Mouse (Mus musculus) myocyte (in vitro differentiated cells): Measurements from ENCODE around the gene Uqcc3. TPM values are rescaled to one million over a fixed set of nuclear protein-coding genes. Genes with fewer than 3 reads are reported as not detected.

ENCODE experiments used
- H3K27me3 ChIP-seq: one replicate; pipeline ENCODE4 v1.6.1; 2011; ENCODE audit not compliant: control insufficient read depth, insufficient read depth, insufficient read length
- H3K36me3 ChIP-seq: one replicate; pipeline ENCODE4 v1.6.1; 2011; ENCODE audit not compliant: control insufficient read depth, insufficient read depth
- H3K4me2 ChIP-seq: one replicate; pipeline ENCODE4 v1.6.1; 2011; ENCODE audit warnings: low read depth, control low read depth
- H3K4me3 ChIP-seq: one replicate; pipeline ENCODE4 v1.5.1; 2011; ENCODE audit warnings: mild to moderate bottlenecking, control low read depth, moderate library complexity
- H3K79me2 ChIP-seq: one replicate; pipeline ENCODE4 v1.6.1; 2011; ENCODE audit not compliant: control insufficient read depth, insufficient read depth
- H3ac ChIP-seq: one replicate; pipeline ENCODE4 v1.6.1; 2011; ENCODE audit not compliant: control insufficient read depth, insufficient read length
- CEBPB ChIP-seq: IDR thresholded peaks from 2 replicates; pipeline ENCODE4 v1.6.1; 2011; ENCODE audit warnings: mild to moderate bottlenecking, moderate library complexity; ENCODE audit not compliant: poor library complexity, insufficient read depth, severe bottlenecking
- E2F4 ChIP-seq: IDR thresholded peaks from one replicate; pipeline ENCODE4 v1.6.1; 2011; ENCODE audit warnings: mild to moderate bottlenecking, control low read depth, moderate library complexity; ENCODE audit not compliant: insufficient read depth
- MAX ChIP-seq: IDR thresholded peaks from one replicate; pipeline ENCODE4 v1.6.1; 2011; ENCODE audit warnings: low read depth, mild to moderate bottlenecking, control low read depth
- MYOD1 ChIP-seq, 3 experiments: IDR thresholded peaks; one replicate each; pipeline ENCODE4 v1.6.1; 2011; ENCODE audit warnings: control low read depth in 2 of 3, low read depth in 2 of 3, mild to moderate bottlenecking in 2 of 3, moderate library complexity in 1 of 3; ENCODE audit not compliant: insufficient read length in 2 of 3, control insufficient read depth in 1 of 3
- MYOG ChIP-seq, 3 experiments: IDR thresholded peaks; one replicate each; pipeline ENCODE4 v1.6.1; 2011; ENCODE audit warnings: control low read depth in 2 of 3, low read depth in 2 of 3, mild to moderate bottlenecking in 2 of 3; ENCODE audit not compliant: insufficient read length in 2 of 3, control insufficient read depth in 1 of 3, insufficient read depth in 1 of 3
- POLR2A ChIP-seq: IDR thresholded peaks from one replicate; pipeline ENCODE4 v1.6.1; 2011; ENCODE audit warnings: low read depth, mild to moderate bottlenecking, control low read depth, moderate library complexity; ENCODE audit not compliant: insufficient read length
- POLR2AphosphoS2 ChIP-seq: IDR thresholded peaks from one replicate; pipeline ENCODE4 v1.6.1; 2011; ENCODE audit warnings: low read depth, control low read depth; ENCODE audit not compliant: insufficient read length
- REST ChIP-seq: IDR thresholded peaks from one replicate; pipeline ENCODE4 v1.6.1; 2011; ENCODE audit warnings: mild to moderate bottlenecking, control low read depth, moderate library complexity; ENCODE audit not compliant: insufficient read depth, insufficient read length
- SRF ChIP-seq: IDR thresholded peaks from one replicate; pipeline ENCODE4 v1.6.1; 2011; ENCODE audit warnings: low read depth; ENCODE audit not compliant: control insufficient read depth, insufficient read length
- TCF12 ChIP-seq: IDR thresholded peaks from one replicate; pipeline ENCODE4 v1.6.1; 2011; ENCODE audit warnings: mild to moderate bottlenecking, control low read depth; ENCODE audit not compliant: poor library complexity, insufficient read depth, severe bottlenecking
- TCF3 ChIP-seq: IDR thresholded peaks from one replicate; pipeline ENCODE4 v1.6.1; 2011; ENCODE audit warnings: low read depth, control low read depth; ENCODE audit not compliant: insufficient read length
- USF1 ChIP-seq: IDR thresholded peaks from one replicate; pipeline ENCODE4 v1.6.1; 2011; ENCODE audit warnings: low read depth, mild to moderate bottlenecking, control low read depth, moderate library complexity
- polyA plus RNA-seq: library from polyadenylated mRNA; unstranded; fragments of >200 nt; fragmentation: generic; extraction: Trizol; gene quantifications from one replicate; pipeline ENCODE4 v1.2.1, GENCODE M21; 2012; ENCODE audit warnings: missing spikeins

Uqcc3 gene
- polyA plus RNA-seq, 1 experiment: 37.0 TPM

DNA sequence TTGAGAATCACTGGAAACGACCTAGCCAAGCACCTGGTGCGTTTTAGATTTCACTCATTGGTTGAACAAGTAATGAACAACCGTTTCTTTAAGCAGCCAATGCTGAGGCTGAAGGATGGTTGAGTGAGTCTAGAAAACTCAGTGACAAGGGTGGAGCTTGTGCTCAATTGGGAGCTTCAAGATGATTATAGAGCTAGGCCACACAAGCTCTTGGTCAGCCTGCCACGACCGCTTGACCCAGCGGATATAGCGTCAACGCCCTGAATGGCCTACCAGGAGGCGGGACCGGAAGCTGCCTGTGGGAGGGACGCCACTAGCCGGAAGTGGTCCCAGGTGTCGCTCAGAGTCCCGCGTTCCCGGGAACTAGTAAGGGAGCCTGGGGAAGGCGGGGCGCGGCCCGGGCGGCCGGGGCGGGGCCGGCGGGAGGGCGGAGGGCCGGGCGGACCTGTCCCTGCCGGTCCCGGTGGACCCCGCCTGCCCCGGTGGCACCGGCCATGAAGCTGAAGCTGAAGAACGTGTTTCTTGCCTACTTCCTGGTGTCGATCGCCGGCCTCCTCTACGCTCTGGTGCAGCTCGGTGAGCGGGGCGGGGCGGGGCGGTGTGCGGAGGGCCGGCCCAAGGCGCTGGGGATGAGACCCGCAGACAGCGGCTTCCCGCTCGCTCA lies 39.5 kb upstream of the Uqcc3 start, which contains the start of gene B3gat3:
Gene B3gat3 (plus strand): TSS at position 302 of the 664 bp plus-strand sequence.
- no peak for TF ChIP-seq MAX
- peak in 1 of 3 experiments; percentile 28 for TF ChIP-seq MYOG (IDR thresholded peaks at IDR 0.05; ENCODE audit: control insufficient read depth in 1 of 3, insufficient read depth in 1 of 3, insufficient read length in 2 of 3, low read depth in 2 of 3)
- peak; percentile 89 for TF ChIP-seq POLR2A
- no peak for TF ChIP-seq TCF12
- TF ChIP-seq POLR2AphosphoS2: peak; percentile 86
- H3K79me2 ChIP-seq: peaks cover 35% of the 10 kb centered on the region
- H3K36me3 ChIP-seq: peaks cover 20% of the 10 kb centered on the region
- H3K4me3 ChIP-seq: peak within 1 kb of the TSS; percentile 81
- no peaks in the 10 kb centered on the region for H3K27me3 ChIP-seq
- H3K4me2 ChIP-seq: peak within 1 kb of the TSS; percentile 97
- H3ac ChIP-seq: peak within 1 kb of the TSS; percentile 62

DNA sequence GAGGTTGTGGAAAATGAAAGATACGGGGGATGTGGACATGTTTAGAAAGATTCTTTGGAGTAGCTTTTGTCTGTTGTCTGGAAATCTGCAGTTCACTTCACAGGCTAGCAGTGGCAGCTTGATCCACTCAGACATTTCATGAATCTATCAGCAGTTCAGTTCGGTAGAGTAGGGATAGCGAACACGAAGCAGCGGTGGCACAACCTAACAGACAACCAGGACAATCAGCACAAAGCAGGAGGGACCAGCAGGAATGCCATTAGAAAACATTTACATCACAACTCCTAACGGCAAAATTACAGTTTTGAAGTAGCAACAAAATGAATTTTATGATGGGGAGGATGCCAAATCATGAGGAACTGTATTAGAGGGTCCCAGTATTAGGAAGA lies 39.0 kb upstream of the Uqcc3 start:
- H3K4me3 ChIP-seq: peak overlapping the region; percentile 81

DNA sequence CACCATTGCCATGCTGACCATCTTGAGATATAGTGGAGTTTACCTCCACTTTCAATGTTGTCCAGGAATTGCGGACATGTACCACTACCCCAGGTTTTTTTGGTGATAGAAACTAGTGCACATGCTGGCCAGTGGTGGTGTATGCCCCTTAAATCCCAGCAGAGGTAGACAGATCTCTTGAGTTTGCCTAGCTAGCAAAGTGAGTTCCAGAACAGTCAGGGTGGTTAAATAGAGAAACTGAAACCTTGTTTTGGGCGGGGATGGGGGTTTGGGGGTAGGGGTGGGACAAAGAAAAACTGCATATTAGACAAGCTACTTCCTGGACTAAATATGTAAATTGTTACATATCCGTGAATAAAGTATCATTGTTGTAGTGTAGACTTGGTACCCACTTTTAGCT lies 38.3 kb upstream of the Uqcc3 start:
- Histone ChIP-seq H3K79me2 (peaks cover 34% of the 10 kb centered on the region), H3K36me3 (peaks cover 32% of the 10 kb centered on the region), H3ac (no peak overlapping the region), H3K4me2 (no peak overlapping the region), H3K27me3 (no peaks in the 10 kb centered on the region), H3K4me3 (no peak overlapping the region)
- TF ChIP-seq SRF (no peak), POLR2A (no peak), MYOD1 (IDR thresholded peaks at IDR 0.05; ENCODE audit: control insufficient read depth in 1 of 3, insufficient read length in 2 of 3, low read depth in 2 of 3) (no peak), POLR2AphosphoS2 (no peak), USF1 (no peak), CEBPB (no peak), MYOG (IDR thresholded peaks at IDR 0.05; ENCODE audit: control insufficient read depth in 1 of 3, insufficient read depth in 1 of 3, insufficient read length in 2 of 3, low read depth in 2 of 3) (no peak), TCF3 (no peak), E2F4 (no peak), MAX (no peak)

More for the DNA sequence above, 39.0 kb upstream of the Uqcc3 start:
- H3K4me2 ChIP-seq: no peak overlapping the region
- peak overlapping the region; percentile 62 for H3ac ChIP-seq
- peaks cover 35% of the 10 kb centered on the region for H3K79me2 ChIP-seq
- no peaks in the 10 kb centered on the region for H3K27me3 ChIP-seq
- TF ChIP-seq REST (no peak), POLR2AphosphoS2 (peak; percentile 20)
- peaks cover 25% of the 10 kb centered on the region for H3K36me3 ChIP-seq

DNA sequence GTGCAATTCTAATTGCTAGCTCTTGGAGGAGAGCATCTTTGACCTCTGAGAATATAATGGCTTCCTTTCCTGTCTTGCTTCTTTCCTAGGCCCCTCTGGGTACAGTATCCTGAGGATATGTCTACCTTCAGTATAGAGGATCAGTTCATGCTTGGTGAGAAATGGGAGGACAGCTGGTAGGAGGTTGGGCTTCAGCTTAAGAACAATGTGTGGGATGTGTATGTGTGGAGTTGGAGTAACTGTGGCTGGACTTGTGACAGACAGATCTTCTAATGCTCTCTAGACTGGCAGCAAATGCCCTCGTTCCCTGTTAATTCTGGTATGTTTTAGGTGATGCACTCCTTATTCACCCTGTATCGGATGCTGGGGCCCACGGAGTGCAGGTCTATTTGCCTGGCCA lies 33.5 kb upstream of the Uqcc3 start:
- H3K79me2 ChIP-seq: no peaks in the 10 kb centered on the region

DNA sequence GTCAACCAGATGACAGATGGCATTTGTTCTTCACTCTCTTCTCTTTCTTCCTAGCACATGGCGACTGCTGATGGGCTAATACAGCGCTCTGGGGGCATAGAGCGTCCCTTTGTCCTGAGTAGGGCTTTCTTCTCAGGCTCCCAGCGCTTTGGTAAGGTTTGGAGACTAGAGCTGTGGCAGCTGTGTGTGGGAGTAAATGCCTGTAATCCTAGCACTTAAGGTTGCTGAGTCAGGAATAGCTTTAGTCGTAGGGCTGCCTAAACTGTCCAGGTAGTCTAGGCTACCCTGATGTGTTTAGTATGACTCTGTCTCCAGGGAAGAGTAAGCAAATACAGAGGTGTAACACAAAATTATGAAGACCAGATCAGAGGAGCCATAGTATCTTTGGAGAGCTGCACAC lies 31.1 kb upstream of the Uqcc3 start:
- no peaks in the 10 kb centered on the region for H3K79me2 ChIP-seq
- no peaks in the 10 kb centered on the region for H3K27me3 ChIP-seq
- H3ac ChIP-seq: no peak overlapping the region
- H3K36me3 ChIP-seq: peaks cover 78% of the 10 kb centered on the region
- no peak overlapping the region for H3K4me3 ChIP-seq
- no peak overlapping the region for H3K4me2 ChIP-seq
- no peak for TF ChIP-seq MYOG (IDR thresholded peaks at IDR 0.05; ENCODE audit: control insufficient read depth in 1 of 3, insufficient read depth in 1 of 3, insufficient read length in 2 of 3, low read depth in 2 of 3)
- no peak for TF ChIP-seq USF1
- no peak for TF ChIP-seq TCF12
- no peak for TF ChIP-seq CEBPB
- no peak for TF ChIP-seq SRF
- no peak for TF ChIP-seq MYOD1 (IDR thresholded peaks at IDR 0.05; ENCODE audit: control insufficient read depth in 1 of 3, insufficient read length in 2 of 3, low read depth in 2 of 3)

More for the DNA sequence above, 33.5 kb upstream of the Uqcc3 start:
- H3K4me3 ChIP-seq: no peak overlapping the region
- H3K27me3 ChIP-seq: no peaks in the 10 kb centered on the region
- H3ac ChIP-seq: no peak overlapping the region
- no peak for TF ChIP-seq TCF3
- TF ChIP-seq MYOG (IDR thresholded peaks at IDR 0.05; ENCODE audit: control insufficient read depth in 1 of 3, insufficient read depth in 1 of 3, insufficient read length in 2 of 3, low read depth in 2 of 3): no peak
- no peak for TF ChIP-seq REST
- no peak for TF ChIP-seq USF1
- no peak for TF ChIP-seq TCF12
- TF ChIP-seq E2F4: no peak
- TF ChIP-seq POLR2A: no peak
- TF ChIP-seq MAX: no peak
- TF ChIP-seq POLR2AphosphoS2: no peak
- no peak for TF ChIP-seq MYOD1 (IDR thresholded peaks at IDR 0.05; ENCODE audit: control insufficient read depth in 1 of 3, insufficient read length in 2 of 3, low read depth in 2 of 3)
- no peak for TF ChIP-seq CEBPB
- no peak for TF ChIP-seq SRF
- H3K36me3 ChIP-seq: peaks cover 68% of the 10 kb centered on the region
- H3K4me2 ChIP-seq: no peak overlapping the region
